Mouse (Mus musculus) CD4-positive, CD25-positive, alpha-beta regulatory T cell, adult 9 weeks (primary cell): ENCODE results near the gene Traf6. TPM values are rescaled to one million over a fixed set of nuclear protein-coding genes. Genes with fewer than 3 reads are reported as not detected.

Experiments used
- polyA plus RNA-seq: library from polyadenylated mRNA; unstranded; fragments of 100-300 nt; shearing (Covaris generic); gene quantifications from one replicate; pipeline ENCODE4 v1.2.1, GENCODE M21; 2017

Traf6 gene
- polyA plus RNA-seq, result 21.2 TPM

GRCm38 (mm10) chr2:101678236-101679021 lies at the start of gene Traf6:
Traf6 (plus strand) TSS chr2:101678429.

GRCm38 (mm10) chr2:101649114-101649671 lies 29.0 kb upstream of the Traf6 start, which contains the start of the genes Rag1 and B230118H07Rik:
Rag1 (minus strand) TSS chr2:101649501.
B230118H07Rik (minus strand) TSS chr2:101649532.

Other genes starting within 250 kb of the Traf6 start
- not detected for gene Rag2, start 53.7 kb upstream of the Traf6 start, polyA plus RNA-seq
- not detected for gene Rag1, start 28.9 kb upstream of the Traf6 start, polyA plus RNA-seq
- 1.9 TPM for gene B230118H07Rik, start 28.9 kb upstream of the Traf6 start, polyA plus RNA-seq
- 1.8 TPM for gene Prr5l, start 204.6 kb downstream of the Traf6 start, polyA plus RNA-seq
- gene Commd9, start 207.8 kb downstream of the Traf6 start, polyA plus RNA-seq, result 32.2 TPM